Comparison of ENCODE assay signal across 18 mouse cellular contexts in genomic region chr3:84678891-84679290, GRCm38 (mm10). TPM values are rescaled to one million over a fixed set of nuclear protein-coding genes. Genes with fewer than 3 reads are reported as not detected.
DNase-seq lines count a peak whose midpoint lies in the region; ATAC-seq and TF ChIP-seq lines count a peak whose summit lies in the region.
"Had no signal": no experiment of that assay in that cellular context is flagged by ENCODE, and none has a peak within 500 bp of the region (broad histone marks: within the 10 kb centered on the region; RNA-seq: fewer than 3 reads in every experiment).

No protein-coding gene starts in this region.

- no peak overlapping the region for H3K4me2 ChIP-seq in lung, postnatal 0 days (replicated peaks; ENCODE audit: low read depth, low read length)
- H3K4me2 ChIP-seq: midbrain, embryonic 12.5 days had no signal

- TF ChIP-seq CTCF in lung, postnatal 0 days (IDR thresholded peaks at IDR 0.05) = no peak

- H3K9me3 ChIP-seq in lung, postnatal 0 days (ENCODE audit: low read length) = no peaks in the 10 kb centered on the region
- H3K9me3 ChIP-seq: embryonic facial prominence, embryonic 10.5 days; midbrain, embryonic 12.5 days had no signal

- no peak overlapping the region for H3K27ac ChIP-seq in lung, postnatal 0 days (ENCODE audit: low read length)
- H3K27ac ChIP-seq: embryonic facial prominence, embryonic 10.5 days; hindbrain, postnatal 0 days; kidney, postnatal 0 days; midbrain, embryonic 12.5 days had no signal

- H3K27me3 ChIP-seq in lung, postnatal 0 days (replicated peaks; ENCODE audit: insufficient read depth, low read length) = no peaks in the 10 kb centered on the region

- DNase-seq in lung, postnatal 0 days (ENCODE audit: low spot score) = peak; percentile 29
- DNase-seq in lung, postnatal 36 days = no peak
- no peak for DNase-seq in cerebellum, postnatal 4 days (ENCODE audit: low spot score in 2 of 2)
- DNase-seq in kidney, postnatal 36 days = no peak
- no peak for DNase-seq in heart, postnatal 36 days
- DNase-seq: adrenal gland, postnatal 36 days; cerebellum, postnatal 14 days; gastrocnemius, postnatal 10 days; right cerebral cortex, postnatal 25 days had no signal

- H3K4me3 ChIP-seq in lung, postnatal 0 days (ENCODE audit: low read depth, low read length) = no peak overlapping the region
- H3K4me3 ChIP-seq: embryonic facial prominence, embryonic 10.5 days; erythroblast, embryonic 14.5 days; midbrain, embryonic 12.5 days; myocyte had no signal

- H3K4me1 ChIP-seq in lung, postnatal 0 days (ENCODE audit: insufficient read depth, low read depth, low read length) = no peaks in the 10 kb centered on the region
- H3K4me1 ChIP-seq: midbrain, embryonic 12.5 days had no signal

- H3K36me3 ChIP-seq in lung, postnatal 0 days (ENCODE audit: insufficient read depth, low read length) = no peaks in the 10 kb centered on the region
- H3K36me3 ChIP-seq: embryonic facial prominence, embryonic 10.5 days; midbrain, embryonic 12.5 days had no signal

- ATAC-seq in lung, postnatal 0 days = no peak; the same call in 1 of the 2 replicates
- peak; percentile 37 for ATAC-seq in CD4-positive, CD25-positive, alpha-beta regulatory T cell, adult 4 months
- ATAC-seq in common myeloid progenitor, adult 5-6 weeks (replicated peaks; ENCODE audit: low read depth, poor library complexity, severe bottlenecking) = peak; percentile 92
- ATAC-seq in monocyte, adult 5-6 weeks (replicated peaks; ENCODE audit: insufficient number of reproducible peaks, low FRiP score, low TSS enrichment, poor library complexity, severe bottlenecking) = peak; percentile 46
- ATAC-seq: hindbrain, postnatal 0 days had no signal

- intact Hi-C loops in heart, postnatal 36 days (cut with DNase I) = no loop called here

- TF ChIP-seq EP300 in lung, postnatal 0 days (IDR thresholded peaks at IDR 0.05) = no peak

- 65% methylated on average over 5 of the region's 5 CpGs for WGBS in lung, postnatal 0 days

- no peak overlapping the region for H3K9ac ChIP-seq in lung, postnatal 0 days (replicated peaks; ENCODE audit: low read depth)
- H3K9ac ChIP-seq: midbrain, embryonic 12.5 days had no signal

RNA-seq across cellular contexts. Expression of gene Tmem154, which starts 12.9 kb away (rescaled TPM):
- polyA plus RNA-seq in lung, postnatal 0 days (2015; fragmentation: Nextera tagmentation; extraction: Ambion mirVana) = 4.6 and 6.3 TPM in 2 replicates
- polyA plus RNA-seq in CD4-positive, CD25-positive, alpha-beta regulatory T cell, adult 4 months (2017; shearing (Covaris generic)) = 100 to 1,000 TPM; 140 to 141 TPM
- 2.4 and 3.2 TPM in 2 replicates for total RNA-seq in common myeloid progenitor, adult 5-6 weeks (2017)
- total RNA-seq in monocyte, adult 5-6 weeks (2017) = 10.4 to 18.5 TPM (median 16.8 TPM) in 3 replicates
- 1 to 10 TPM; 1.6 to 2.6 TPM for total RNA-seq in heart, postnatal 36 days (2021)
